Mouse (Mus musculus) sigmoid colon, adult 10 weeks (tissue): ENCODE results near the gene Chchd1. TPM values are rescaled to one million over a fixed set of nuclear protein-coding genes. Genes with fewer than 3 reads are reported as not detected.

Experiments used
- polyA plus RNA-seq: library from polyadenylated mRNA; stranded (reverse); fragments of 350-450 nt; fragmentation: Illumina TruSeq; extraction: RNeasy Lipid Tissue Mini Kit (QIAGEN cat#74804); gene quantifications from one replicate; pipeline ENCODE4 v1.2.3, GENCODE M21; 2014; ENCODE audit warnings: low read depth, low replicate concordance

The Chchd1 gene
- 105 TPM for polyA plus RNA-seq

DNA sequence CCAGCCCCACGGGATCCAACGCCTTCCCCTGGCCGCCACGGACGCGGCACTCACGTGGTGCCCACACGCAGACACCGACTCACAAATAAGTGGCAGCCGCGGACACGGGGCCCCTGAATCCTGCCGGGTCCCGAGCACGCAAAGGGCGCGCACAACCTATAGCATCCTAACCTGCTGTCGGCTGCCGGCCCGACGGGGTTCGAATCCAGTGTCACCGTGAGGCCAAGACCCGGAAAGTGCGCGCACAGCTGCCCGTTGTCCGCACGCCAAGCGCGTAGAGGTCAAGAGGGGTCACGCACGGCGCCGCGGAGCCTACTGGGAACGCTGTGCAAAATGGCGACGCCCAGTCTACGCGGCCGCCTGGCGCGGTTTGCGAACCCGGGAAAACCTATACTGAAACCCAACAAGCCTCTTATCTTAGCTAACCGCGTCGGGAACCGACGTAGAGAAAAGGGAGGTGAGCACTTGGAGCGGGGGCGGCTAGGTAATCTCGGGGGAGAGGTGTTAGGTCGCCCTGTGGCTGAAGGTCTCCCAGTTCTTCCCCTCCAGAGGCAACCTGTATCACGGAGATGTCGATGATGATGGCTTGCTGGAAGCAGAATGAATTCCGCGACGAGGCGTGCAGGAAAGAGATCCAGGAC is at the start of gene Chchd1:
Chchd1 (plus strand) TSS at position 266 of the 641 bp plus-strand sequence.

GRCm38 (mm10) chr14:20656361-20656760 is 46.4 kb upstream of the Chchd1 start, which contains the start of gene Myoz1:
Myoz1 (minus strand) TSS chr14:20656540.

GRCm38 (mm10) chr14:20668154-20668810 is 34.5 kb upstream of the Chchd1 start, which contains the start of gene Synpo2l:
Synpo2l (minus strand) TSS chr14:20668354.

GRCm38 (mm10) chr14:20674064-20674833 is 28.6 kb upstream of the Chchd1 start, which contains the start of gene Sec24c:
Sec24c (plus strand) TSS chr14:20674308.

DNA sequence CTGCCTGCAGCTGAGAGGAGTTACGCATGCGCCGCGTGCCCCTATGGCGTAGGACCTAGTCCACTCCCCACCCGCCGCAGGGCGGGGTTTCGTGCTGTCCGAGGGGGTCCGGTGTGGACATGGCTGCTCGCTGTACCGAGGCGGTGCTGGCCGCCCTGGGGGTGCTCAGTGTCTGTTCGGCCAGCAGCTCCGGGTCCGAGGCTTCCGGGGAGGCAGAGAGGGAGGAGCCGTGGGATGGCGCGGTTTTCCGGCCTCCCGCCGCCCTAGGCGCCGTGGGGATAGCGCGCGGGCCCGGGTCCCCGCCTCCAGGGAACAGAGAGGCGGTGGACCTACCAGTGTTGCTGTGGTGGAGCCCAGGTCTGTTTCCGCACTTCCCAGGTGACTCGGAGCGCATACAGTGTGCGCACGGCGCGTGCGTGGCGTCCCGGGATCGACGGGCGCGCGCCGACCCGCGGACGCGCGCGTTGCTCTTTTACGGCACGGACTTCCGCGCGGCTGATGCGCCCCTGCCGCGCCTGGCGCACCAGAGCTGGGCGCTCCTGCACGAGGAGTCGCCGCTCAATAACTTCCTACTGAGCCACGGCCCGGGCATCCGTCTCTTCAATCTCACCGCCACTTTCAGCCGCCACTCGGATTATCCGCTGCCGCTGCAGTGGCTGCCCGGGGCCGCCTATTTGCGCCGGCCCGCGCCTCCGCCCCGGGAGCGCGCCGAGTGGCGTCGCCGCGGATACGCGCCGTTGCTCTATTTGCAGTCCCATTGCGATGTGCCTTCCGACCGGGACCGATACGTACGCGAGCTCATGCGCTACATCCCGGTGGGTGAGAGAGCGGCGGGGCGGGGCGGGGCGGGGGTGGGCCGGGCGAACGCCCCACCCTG is 7.7 kb upstream of the Chchd1 start, which contains the start of gene Fut11:
Fut11 (plus strand) TSS at position 85 of the 877 bp plus-strand sequence.

GRCm38 (mm10) chr14:20707201-20708190 is 4.7 kb downstream of the Chchd1 start, which contains the start of gene Zswim8:
Zswim8 (plus strand) TSS chr14:20707552.

GRCm38 (mm10) chr14:20733952-20734774 is 31.4 kb downstream of the Chchd1 start, which contains the start of gene Ndst2:
Ndst2 (minus strand) TSS chr14:20734562.

Other genes with a start within 250 kb of the Chchd1 start
- 223 TPM for gene Anxa7, start 222.9 kb upstream of the Chchd1 start, polyA plus RNA-seq
- gene Mss51, start 206.1 kb upstream of the Chchd1 start, polyA plus RNA-seq, result 1.9 TPM
- 215 TPM for gene Ppp3cb, start 156.4 kb upstream of the Chchd1 start, polyA plus RNA-seq
- 5.5 TPM for gene Usp54, start 61.9 kb upstream of the Chchd1 start, polyA plus RNA-seq
- not detected for gene Myoz1, start 46.5 kb upstream of the Chchd1 start, polyA plus RNA-seq
- gene Synpo2l, start 34.7 kb upstream of the Chchd1 start, polyA plus RNA-seq, result not detected
- 50.2 TPM for gene Sec24c, start 28.7 kb upstream of the Chchd1 start, polyA plus RNA-seq
- gene Fut11, start 8.0 kb upstream of the Chchd1 start, polyA plus RNA-seq, result 20.6 TPM
- gene Zswim8, start 4.5 kb downstream of the Chchd1 start, polyA plus RNA-seq, result 6.8 TPM
- gene Ndst2, start 31.6 kb downstream of the Chchd1 start, polyA plus RNA-seq, result 5.1 TPM
- 20.8 TPM for gene Camk2g, start 91.1 kb downstream of the Chchd1 start, polyA plus RNA-seq
- gene Plau, start 133.7 kb downstream of the Chchd1 start, polyA plus RNA-seq, result 13.8 TPM
- 142 TPM for gene Vcl, start 226.4 kb downstream of the Chchd1 start, polyA plus RNA-seq